Mouse (Mus musculus): ENCODE data around the gene Hipk2.

Gene Hipk2

GRCm38 (mm10) chr6:38755188-38755587, 120.8 kb downstream of the Hipk2 start:
- no peak for DNase-seq (ENCODE audit: low spot score in 2 of 2)

GRCm38 (mm10) chr6:38753729-38754128, 122.2 kb downstream of the Hipk2 start:
- no peak for DNase-seq (ENCODE audit: low spot score in 2 of 2)

- DNase-seq (ENCODE audit: low spot score in 2 of 2), result no peak
These were observed 122.9 kb downstream of the Hipk2 start for GRCm38 (mm10) chr6:38753025-38753424.

- no peak for DNase-seq (ENCODE audit: low spot score in 2 of 2)
These were observed 123.5 kb downstream of the Hipk2 start for GRCm38 (mm10) chr6:38752495-38752894.

GRCm38 (mm10) chr6:38748037-38748436, 127.9 kb downstream of the Hipk2 start:
- DNase-seq (ENCODE audit: low spot score in 2 of 2), result no peak

GRCm38 (mm10) chr6:38743351-38743750, 132.6 kb downstream of the Hipk2 start:
- no peak for DNase-seq (ENCODE audit: low spot score in 2 of 2)

- DNase-seq (ENCODE audit: low spot score in 2 of 2), result no peak
These were observed 133.5 kb downstream of the Hipk2 start for GRCm38 (mm10) chr6:38742441-38742840.

GRCm38 (mm10) chr6:38741024-38741423, 134.9 kb downstream of the Hipk2 start:
- DNase-seq (ENCODE audit: low spot score in 2 of 2), result no peak

DNA sequence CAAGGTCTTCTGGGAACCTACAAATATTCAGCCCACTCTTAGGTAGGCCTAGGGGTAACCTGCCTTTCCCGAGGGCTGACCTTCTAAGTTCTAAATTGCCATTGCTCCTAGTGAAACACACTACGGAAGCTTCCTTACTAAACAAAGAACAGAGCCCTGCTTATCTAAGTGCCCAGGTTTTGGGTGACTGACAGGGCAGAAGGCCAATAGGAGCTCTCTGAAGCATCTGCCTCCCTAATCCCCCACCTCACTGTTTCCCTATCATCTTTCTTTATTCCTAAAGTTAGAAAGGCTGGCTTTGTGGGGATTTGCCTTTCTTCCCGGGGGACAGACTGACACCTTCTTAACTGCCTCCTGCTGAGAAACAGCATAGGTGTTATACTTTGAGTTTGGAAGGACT, 136.7 kb downstream of the Hipk2 start:
- no peak for DNase-seq (ENCODE audit: low spot score in 2 of 2)

GRCm38 (mm10) chr6:38737763-38738162, 138.2 kb downstream of the Hipk2 start:
- DNase-seq (ENCODE audit: low spot score in 2 of 2), result no peak

GRCm38 (mm10) chr6:38736240-38736639, 139.7 kb downstream of the Hipk2 start:
- DNase-seq (ENCODE audit: low spot score in 2 of 2), result peak; percentile 79 to 85

DNA sequence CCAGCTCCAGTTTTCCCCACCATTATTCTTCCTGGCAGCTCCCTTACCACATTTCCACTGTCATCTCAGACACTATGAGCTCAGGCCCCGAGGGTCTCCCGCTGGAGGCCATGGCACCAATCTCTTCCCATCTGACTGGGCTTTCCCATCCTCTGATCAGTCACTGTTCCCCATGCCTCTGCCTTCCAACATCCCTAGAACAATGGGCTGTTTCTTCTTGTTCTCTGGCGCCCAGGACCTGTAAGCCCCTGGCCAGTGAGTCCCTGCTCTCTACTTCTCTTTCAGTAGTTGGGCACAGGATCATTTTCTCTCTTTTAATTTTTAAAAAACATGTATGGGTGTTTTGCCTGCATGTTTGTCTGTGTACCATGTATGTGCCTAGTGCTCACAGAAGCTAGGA, 143.3 kb downstream of the Hipk2 start:
- DNase-seq (ENCODE audit: low spot score in 2 of 2), result no peak

DNA sequence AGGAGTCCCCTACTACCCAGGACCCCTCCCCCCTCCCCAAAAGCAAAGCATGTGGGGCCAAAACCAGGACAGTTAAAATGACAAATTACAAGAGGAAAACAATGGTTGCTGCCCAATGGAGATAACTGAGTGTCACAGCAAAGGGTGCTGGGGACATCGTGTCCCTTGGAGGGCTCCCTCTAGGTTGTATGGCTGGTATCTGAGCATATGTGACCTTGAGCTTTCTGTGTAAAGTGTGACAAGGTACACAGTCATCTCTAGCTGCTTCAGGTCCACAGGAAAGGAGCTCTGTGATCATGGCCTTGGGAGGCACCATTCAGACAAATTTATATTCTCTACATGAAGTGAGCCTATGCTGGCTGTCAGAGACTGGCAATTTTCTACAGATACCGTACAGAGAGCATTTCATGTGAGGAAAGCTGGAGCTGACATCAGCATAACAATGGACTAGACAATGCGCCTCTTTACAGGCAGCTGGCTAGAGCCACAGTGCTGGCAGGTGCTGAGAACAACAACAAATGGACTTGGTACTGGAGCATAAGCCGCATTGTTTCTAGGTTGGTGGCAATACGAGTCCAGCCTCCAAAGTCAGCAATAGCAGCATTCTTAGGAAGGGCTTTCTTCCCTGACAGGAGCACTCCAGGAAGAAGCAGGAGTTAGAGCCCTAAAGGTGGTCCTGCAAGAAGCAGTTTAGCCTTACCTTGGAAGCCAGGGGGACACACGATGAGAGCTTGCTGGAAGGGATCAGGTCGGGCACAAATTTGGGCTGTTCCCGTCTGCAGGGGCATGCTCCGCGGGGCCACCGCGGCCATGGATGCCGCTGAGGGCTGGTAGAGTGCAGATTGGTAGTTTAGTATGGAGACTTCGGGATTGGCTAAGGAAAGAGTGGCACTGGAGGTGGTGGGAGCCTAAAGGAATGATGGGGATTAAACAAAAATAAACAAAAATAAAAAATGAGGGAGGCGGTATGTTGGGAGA, 145.5 kb downstream of the Hipk2 start:
- no peak for DNase-seq (ENCODE audit: low spot score in 2 of 2)

GRCm38 (mm10) chr6:38725515-38725914, 150.4 kb downstream of the Hipk2 start:
- DNase-seq (ENCODE audit: low spot score in 2 of 2), result no peak

GRCm38 (mm10) chr6:38721361-38721760, 154.6 kb downstream of the Hipk2 start:
- DNase-seq (ENCODE audit: low spot score in 2 of 2), result no peak

GRCm38 (mm10) chr6:38719229-38719628, 156.7 kb downstream of the Hipk2 start:
- no peak for DNase-seq (ENCODE audit: low spot score in 2 of 2)

GRCm38 (mm10) chr6:38718625-38719024, 157.3 kb downstream of the Hipk2 start:
- no peak for DNase-seq (ENCODE audit: low spot score in 2 of 2)

DNA sequence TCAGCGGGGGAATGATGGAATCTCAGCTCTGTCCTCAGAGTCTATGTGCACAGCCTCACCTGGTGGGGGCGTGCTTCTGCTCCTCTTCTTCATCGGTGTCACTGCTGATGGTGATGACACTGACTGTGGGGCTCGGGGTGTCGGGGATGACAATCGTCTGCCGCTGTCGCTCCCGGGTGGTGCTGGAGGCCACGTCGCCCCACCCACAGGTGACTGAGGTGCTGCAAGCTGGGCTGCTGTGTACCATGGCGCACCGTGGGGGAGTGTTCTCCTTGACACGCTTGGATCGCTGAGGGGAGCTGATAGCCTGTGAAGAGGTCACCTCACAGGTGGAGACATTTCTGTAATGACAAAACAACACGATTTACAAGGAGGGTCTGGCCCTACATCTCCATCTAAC, 160.1 kb downstream of the Hipk2 start:
- DNase-seq (ENCODE audit: low spot score in 2 of 2), result no peak

DNA sequence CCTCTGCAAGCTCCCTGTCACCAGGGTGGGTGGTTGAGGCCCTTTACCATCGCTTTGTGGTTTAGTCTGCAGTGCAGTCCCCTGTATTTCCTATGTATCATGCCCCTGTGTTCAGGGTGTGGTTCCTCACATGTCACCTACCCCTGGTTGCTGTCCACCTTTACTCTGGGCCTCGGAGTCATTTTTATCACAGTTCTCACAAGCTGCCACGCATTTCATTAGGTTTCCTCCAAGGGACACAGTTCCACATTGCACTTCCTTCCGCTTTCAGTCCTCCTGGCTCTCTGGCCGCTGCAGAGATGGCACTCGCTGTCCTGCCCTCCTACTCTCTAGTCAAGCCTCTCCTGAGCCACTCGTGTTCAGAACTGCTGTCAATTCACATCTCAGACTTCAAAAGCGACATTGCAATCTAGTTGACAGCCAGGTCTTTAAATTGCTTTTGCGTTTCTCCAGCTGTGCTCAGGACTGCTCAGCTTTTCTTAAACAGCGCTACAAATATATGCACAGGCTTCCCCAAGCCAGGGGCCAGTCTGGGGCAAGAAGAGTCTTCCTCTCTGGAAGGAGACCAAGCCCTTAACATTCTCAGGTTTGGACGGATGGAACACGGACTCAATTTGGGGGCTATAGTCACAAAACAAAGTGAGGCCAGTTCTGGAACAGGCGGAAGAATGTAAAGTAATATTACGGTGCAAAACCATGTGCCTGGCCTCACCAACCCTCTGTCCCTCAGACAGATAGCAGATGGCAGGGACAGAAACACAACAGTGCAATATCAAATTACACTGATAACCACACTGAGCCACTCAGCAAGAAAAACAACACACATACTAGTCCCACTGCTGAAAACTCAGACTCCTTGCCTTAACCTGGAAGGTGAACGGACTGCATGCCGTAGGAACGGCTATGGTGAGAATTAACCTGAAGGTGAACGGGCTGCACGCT, 161.7 kb downstream of the Hipk2 start:
- no peak for DNase-seq (ENCODE audit: low spot score in 2 of 2)

DNA sequence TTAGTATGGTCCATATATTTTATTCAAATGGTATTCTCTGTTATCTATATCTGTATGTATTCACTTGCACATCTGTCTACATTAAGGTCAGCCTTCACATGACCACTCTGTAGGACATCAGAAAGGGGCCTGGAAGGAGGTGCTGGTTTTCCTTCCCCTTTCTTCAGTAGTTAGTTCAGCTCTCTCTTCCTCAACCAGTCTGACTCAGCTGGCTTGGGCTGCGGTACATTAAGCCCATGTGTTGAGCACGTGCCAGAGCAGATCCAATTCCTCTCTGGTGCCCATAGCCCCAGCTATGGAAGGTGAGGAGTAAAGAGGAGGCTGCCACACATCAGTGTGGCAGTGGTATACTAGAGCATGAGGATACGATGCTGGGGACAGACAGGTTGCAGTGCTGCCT, 165.5 kb downstream of the Hipk2 start:
- no peak for DNase-seq (ENCODE audit: low spot score in 2 of 2)

DNA sequence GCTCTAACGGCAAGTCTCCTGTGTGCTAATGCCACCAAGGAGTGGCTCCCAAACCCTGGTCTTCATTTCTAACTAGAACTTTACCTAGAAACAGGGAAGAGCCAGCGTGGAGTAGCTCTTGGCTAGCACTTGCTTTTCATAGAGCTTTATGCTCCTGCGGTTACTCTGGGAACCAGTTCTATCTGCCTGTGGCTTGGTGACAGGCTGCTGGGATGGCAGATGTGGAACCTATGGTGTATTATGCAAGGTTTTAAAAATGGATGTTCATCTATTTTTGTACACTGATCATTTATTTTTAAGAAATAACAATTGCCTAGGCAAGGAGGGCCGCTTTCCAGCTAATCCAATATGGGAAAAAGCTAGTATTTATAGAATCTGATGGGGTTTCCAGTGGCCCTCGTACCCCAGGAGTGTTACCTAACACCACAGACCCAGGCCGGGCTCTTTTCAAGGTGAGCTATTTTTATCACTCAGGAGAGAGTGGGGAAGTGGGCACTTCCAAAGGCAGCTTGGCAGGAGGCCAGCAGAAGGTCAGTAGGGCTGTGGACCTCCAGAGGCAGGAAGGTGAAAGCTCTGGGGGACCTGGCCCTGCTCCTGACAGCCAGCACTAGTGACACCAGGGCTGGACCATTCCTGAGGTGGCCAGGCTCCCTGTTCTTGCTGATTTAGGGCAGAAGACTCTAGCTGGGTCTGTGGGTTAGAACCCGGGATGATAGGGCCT, 171.5 kb downstream of the Hipk2 start:
- peak in 1 of 2 experiments; percentile 51 for DNase-seq (ENCODE audit: low spot score in 2 of 2)

- DNase-seq (ENCODE audit: low spot score in 2 of 2), result no peak
These were observed 172.4 kb downstream of the Hipk2 start for GRCm38 (mm10) chr6:38703526-38703925.

Measured in frontal cortex, postnatal 36 days (tissue).